Mouse (Mus musculus) left cerebral cortex, adult 2 months (tissue): ENCODE data around the gene Trpm8. TPM values are rescaled to one million over a fixed set of nuclear protein-coding genes. Genes with fewer than 3 reads are reported as not detected.

Source experiments
- DNase-seq, 2 experiments: peaks; one replicate each; pipeline ENCODE4 v3.0.0; 2021 to 2022; ENCODE audit warnings: low spot score in 2 of 2, mixed read lengths in 1 of 2; ENCODE audit errors: extremely low spot score in 1 of 2
- H3K27ac ChIP-seq: fragments of 200-600 bp; 2 replicates; pipeline ENCODE4 v1.8.1; 2022
- H3K4me3 ChIP-seq: fragments of 200-600 bp; 2 replicates; pipeline ENCODE4 v1.8.1; 2022
- CTCF ChIP-seq: fragments of 200-600 bp; IDR thresholded peaks from 2 replicates; pipeline ENCODE4 v1.8.1; 2022; ENCODE audit warnings: antibody characterized with exemption, mild to moderate bottlenecking, moderate library complexity
- intact Hi-C: fragments of 180-260 bp; cut with DNase I; formaldehyde crosslinking; loops from one replicate; pipeline ENCODE4 v1.15.1; 2025
- total RNA-seq, 2 experiments: library from RNA; stranded (reverse); gene quantifications; 2 replicates each; pipeline ENCODE4 v1.2.3; 2021

Gene Trpm8
- total RNA-seq, 2 experiments from 2014 or later: 0.23 to 0.26 TPM

DNA sequence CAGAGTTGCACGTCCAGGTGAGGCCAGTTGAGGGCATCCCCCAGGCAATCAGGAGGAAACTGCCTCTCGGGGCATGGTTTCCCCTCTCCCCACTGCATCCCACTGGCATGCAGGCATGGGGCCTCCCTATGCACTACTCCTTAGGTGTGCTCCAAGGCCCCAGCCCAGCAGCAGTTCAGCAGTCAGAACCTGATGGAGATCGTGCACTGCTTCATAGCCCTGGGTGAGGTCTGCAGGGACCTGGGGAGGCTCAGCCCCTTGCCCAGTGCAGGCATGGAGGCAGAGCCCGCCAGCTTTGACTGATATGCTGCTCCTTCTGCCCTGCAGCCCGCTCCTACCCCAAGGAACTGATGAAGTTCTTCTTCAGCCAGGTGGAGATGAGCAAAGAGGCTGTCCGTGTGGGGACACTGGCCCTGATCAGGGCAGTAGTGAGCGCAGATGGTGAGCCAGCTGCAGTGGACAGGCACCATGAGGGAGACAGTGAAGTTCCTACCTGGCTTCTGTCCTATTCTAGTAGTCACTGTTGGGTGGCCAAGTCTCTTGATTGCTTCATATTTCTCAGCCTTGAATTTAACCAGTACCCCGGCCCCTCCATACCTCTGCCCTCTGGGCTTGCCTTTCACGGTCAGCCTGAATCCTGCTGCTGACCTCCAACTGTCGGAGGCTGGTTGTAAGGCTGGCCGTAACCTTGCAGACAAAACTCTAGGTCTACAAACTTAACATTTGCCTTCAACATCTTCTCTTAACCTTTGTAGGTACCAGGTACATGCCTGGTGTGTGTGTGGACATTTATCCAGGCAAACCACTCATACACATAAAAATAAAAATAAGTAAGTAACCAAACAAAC, 42.2 kb upstream of the Trpm8 start:
- Histone ChIP-seq H3K4me3 (no peak overlapping the region), H3K27ac (no peak overlapping the region)
- intact Hi-C loops: no loop called here
- DNase-seq: no peak
- no peak for TF ChIP-seq CTCF

DNA sequence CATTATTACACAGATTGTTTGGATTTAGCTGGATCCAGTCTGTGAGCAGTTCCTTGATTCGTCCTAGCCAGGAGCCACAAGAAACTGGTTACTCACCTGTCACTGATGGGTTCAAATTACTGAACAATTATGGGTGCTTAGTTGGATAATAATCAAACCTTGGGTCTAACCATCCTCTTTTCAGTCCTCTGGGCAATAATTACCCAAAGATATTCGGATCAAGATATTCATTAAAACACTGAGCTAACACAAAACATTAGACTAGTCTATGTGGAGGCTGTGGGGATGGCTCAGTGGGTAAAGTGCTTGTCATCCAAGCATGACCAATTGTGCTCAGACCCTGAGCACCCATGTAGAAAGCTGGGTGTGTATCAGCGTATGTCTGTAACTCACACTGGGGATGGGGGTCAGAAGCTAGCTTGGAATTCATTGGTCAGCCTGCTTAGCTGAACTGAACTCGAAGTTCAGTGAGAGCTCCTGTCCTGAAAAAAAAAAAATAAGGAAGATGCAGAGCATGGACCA, 41.5 kb upstream of the Trpm8 start:
- intact Hi-C loops: no loop called here
- TF ChIP-seq CTCF: no peak
- DNase-seq: no peak
- Histone ChIP-seq H3K27ac (no peak overlapping the region), H3K4me3 (no peak overlapping the region)

DNA sequence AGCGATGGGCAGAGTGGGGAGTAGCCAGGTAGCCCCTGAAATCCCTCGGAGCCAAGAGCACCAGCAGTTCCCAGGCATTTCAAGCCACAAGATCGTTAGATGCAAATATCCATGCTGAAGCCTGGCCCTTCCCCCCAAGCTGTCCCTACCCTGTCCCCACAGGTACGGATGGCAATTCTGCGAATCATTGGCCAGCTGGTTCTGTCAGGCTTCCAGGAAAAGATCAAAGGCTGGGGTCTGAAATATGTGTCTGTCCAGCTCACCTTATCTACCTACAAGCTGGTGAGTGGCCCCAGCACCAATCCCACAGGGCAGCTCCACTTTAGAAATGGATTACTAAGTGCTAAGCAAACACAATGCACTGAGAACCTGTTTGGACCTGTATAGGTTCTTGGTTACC, 40.1 kb upstream of the Trpm8 start:
- DNase-seq: no peak
- no peak overlapping the region for H3K4me3 ChIP-seq
- intact Hi-C loops: no loop called here
- no peak for TF ChIP-seq CTCF
- no peak overlapping the region for H3K27ac ChIP-seq

DNA sequence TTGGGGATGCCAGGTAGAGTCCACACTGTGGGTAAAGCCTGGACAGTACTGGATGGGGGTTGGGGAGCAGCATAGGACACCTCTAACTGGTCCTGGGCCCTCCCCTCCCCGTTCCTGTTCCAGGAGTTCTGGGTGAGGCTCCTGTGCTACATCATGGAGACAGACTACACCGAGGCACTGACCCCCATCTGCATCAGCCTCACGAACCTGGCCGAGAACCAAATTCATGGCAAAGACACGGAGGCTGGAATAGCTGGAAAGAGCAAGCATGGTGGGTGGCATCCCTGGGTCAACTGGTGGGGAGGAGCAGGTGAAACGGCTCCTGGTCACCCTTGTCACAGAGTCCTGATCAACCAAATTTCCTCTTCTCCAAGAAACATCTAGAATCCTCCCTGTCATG, 38.7 kb upstream of the Trpm8 start:
- intact Hi-C loops: no loop called here
- TF ChIP-seq CTCF: no peak
- no peak for DNase-seq
- Histone ChIP-seq H3K27ac (no peak overlapping the region), H3K4me3 (no peak overlapping the region)

DNA sequence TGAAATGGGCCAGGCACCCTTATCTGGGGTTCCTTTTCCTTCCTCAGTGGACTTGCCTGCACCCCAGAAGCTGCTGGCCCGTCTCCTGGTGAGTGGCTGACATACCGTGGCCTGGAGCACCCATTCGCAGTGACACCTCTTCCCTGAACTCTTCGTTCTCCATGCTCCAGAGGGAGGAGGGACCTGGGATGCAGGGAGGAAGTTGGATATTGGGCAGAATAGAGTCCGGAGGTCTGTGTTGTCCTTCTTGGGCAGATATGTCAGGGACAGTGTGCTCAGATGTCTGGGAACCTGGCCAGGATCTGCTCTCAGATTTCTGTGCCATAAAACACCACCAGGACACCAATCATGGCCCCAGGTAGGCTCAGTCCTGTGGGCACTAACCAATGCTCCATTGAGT, 37.4 kb upstream of the Trpm8 start:
- Histone ChIP-seq H3K4me3 (no peak overlapping the region), H3K27ac (no peak overlapping the region)
- intact Hi-C loops: no loop called here
- TF ChIP-seq CTCF: no peak
- no peak for DNase-seq

DNA sequence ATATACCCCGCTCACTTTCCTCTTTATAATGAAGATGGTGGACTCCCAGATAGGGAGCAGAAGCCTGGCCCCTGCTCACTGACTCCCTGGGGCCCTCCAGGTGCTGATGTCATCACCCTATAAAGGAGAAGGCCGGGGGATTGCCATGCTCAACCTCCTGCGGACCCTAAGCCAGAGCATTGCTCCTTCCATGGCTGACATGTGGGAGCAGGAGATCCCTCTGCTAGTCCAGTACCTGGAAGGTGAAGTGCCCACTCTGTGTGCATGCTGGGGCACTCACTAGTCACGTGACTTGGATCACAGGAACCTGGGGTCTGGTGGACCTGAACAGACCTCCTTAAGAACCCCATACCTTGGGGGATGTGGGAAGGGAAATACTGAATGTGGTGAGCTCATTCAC, 36.9 kb upstream of the Trpm8 start:
- TF ChIP-seq CTCF: no peak
- DNase-seq: no peak
- intact Hi-C loops: no loop called here
- no peak overlapping the region for H3K27ac ChIP-seq
- H3K4me3 ChIP-seq: no peak overlapping the region

DNA sequence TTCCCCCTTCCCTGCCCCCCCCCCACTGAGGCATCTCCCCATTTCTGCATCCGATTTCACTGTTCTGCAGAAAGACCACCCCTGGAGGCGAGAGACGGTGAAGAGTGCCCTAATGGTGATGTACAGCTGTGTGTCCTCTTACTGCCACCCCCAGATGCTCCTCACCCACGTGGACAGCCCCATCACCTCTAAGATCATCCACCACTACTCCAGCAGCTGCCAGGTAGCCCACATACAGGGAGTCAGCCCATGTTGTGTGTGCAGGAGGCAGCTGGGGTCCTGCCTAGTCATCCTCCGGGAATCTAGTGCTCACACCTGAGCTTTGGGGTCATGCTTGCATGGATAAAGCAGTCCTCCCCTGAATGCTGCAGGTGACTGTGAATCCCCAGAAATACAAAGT, 33.6 kb upstream of the Trpm8 start:
- intact Hi-C loops: no loop called here
- no peak overlapping the region for H3K27ac ChIP-seq
- no peak for TF ChIP-seq CTCF
- H3K4me3 ChIP-seq: no peak overlapping the region
- DNase-seq: no peak

DNA sequence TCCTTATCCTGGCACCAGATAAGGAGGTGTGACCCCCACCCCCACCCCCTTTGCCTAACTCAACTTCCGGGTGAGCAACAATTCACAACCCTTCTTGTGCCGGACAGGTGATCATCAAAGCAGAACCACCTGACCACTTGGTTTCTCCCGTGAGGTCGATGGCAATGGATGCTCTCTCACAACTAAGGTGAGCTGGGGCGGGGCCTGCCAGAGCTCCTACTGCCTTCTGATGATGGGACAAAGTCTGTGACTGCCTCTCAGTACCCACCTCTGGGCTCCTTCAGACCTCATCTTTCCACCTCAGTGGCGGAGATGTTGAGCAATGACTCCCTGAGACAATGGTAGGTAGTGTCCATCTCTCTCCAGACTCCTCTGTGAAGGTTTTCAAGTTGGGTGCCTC, 31.6 kb upstream of the Trpm8 start:
- intact Hi-C loops: no loop called here
- TF ChIP-seq CTCF: no peak
- Histone ChIP-seq H3K4me3 (no peak overlapping the region), H3K27ac (no peak overlapping the region)
- no peak for DNase-seq

DNA sequence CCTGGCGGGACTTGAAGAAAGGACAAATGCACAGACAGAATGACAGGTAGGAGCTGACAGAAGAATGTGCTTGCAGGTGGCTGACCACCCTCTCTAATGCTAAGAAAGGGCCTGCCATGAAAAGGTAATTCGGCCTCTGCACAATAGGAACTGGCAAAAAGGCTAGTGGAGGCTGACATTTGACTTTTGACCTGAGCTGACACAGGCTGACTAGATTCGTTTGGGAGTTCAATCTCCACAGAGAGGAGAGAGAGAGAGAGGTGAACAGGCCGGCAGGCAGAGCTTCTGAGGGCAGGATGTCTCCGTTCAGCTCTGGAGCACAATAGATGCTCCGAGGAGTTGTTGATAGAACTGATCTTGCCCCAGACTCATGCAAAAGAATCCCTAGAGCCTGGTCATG, 31.1 kb upstream of the Trpm8 start:
- Histone ChIP-seq H3K4me3 (no peak overlapping the region), H3K27ac (no peak overlapping the region)
- intact Hi-C loops: no loop called here
- no peak for TF ChIP-seq CTCF
- DNase-seq: no peak

DNA sequence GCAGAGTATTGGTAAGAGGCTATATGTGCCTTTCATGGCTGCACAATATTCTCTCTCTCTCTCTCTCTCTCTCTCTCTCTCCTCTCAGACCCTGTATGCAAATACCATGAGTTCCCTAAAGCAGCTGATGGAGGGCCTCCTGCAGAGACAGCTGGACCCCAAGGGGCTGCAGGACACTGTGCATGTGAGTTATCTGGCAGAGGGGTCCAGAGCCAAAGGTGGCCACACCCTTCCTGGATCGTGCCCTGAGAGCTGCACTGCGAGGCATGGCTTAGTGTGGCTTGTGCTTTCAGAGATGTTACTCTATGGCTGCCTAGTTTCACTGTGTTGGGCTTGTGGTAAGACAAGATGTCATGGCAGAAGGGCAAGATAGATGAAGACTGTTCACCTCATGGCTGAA, 29.8 kb upstream of the Trpm8 start:
- H3K27ac ChIP-seq: no peak overlapping the region
- DNase-seq: no peak
- intact Hi-C loops: no loop called here
- TF ChIP-seq CTCF: no peak
- H3K4me3 ChIP-seq: no peak overlapping the region

DNA sequence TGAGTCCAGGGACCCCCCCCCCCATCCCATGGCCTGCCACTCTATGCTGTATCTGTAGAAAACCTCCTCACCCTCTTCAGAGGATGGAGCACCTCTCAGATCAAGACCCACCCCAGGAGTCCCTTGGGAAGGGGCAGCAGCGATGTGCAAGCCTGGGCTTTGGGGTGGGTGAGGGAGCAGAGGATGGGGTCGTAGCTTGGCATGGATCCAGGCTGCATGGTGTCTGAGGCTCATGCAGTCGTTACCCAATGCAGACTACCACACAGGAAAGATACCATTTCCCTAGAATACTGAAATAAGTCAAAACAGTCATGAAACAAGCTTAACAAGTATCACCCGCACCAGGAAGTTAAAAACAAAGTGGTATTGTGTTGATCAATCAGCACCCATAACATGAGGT, 28.8 kb upstream of the Trpm8 start:
- intact Hi-C loops: no loop called here
- no peak for DNase-seq
- TF ChIP-seq CTCF: no peak

DNA sequence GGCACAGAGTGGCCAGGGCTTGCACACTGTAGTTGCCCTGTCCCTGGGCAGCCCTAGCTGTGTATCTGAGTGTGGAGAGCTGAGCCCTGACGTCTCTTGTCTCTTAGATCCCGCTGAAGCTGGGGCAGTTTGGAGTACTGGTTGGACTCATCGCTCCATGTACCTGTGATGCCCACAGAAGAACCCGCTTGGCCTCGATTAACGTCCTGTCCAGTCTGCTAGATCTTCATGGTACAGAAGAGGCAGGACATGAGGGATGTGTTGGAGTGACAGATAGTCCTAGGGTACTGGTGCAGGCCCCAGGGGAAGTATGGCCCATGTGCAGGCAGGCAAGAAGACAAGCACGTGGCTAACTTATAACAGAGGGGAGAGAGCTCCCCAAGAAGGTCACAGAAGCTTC, 27.9 kb upstream of the Trpm8 start:
- intact Hi-C loops: no loop called here
- no peak for DNase-seq
- Histone ChIP-seq H3K4me3 (no peak overlapping the region), H3K27ac (no peak overlapping the region)
- TF ChIP-seq CTCF: no peak

More for the DNA sequence above, 28.8 kb upstream of the Trpm8 start:
- Histone ChIP-seq H3K27ac (no peak overlapping the region), H3K4me3 (no peak overlapping the region)

DNA sequence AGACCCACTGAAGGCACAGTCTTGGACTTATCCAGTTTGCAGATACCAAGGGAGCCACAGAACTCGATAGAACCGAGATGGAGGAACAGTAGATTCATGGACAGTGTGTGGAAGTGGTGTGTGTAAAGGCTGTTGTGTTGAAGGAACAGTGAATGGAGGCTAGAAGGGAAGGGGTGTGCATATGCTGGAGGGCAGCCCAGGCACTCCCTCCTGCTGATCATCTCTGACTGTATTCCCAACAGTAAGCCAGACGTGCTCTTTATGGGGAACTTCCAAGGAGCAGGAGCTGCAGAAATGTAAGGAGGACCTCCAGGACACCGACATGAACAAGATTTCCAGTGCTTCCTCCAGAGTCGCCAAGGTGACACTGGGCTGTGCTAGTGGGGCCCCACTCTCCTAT, 27.4 kb upstream of the Trpm8 start:
- no peak for TF ChIP-seq CTCF
- no peak overlapping the region for H3K27ac ChIP-seq
- no peak overlapping the region for H3K4me3 ChIP-seq
- no peak for DNase-seq
- intact Hi-C loops: no loop called here
